Mouse (Mus musculus): Measurements from ENCODE around the gene Tacc2. TPM values are rescaled to one million over a fixed set of nuclear protein-coding genes. Genes with fewer than 3 reads are reported as not detected.

Tacc2 gene
- polyA plus RNA-seq, 1 experiment: 43.4 TPM

- Histone ChIP-seq H3K27ac (ENCODE audit: insufficient read depth, low read length) (no peak overlapping the region), H3K4me3 (ENCODE audit: insufficient read depth, low read length) (no peak overlapping the region), H3K4me1 (ENCODE audit: control insufficient read depth, insufficient read depth, low read length) (no peaks in the 10 kb centered on the region)
- TF ChIP-seq POLR2A (IDR thresholded peaks at IDR 0.05; ENCODE audit: low read depth, low read length) (no peak), CTCF (IDR thresholded peaks at IDR 0.05; ENCODE audit: borderline replicate concordance, insufficient read depth, low read length) (no peak)
Measured at GRCm38 (mm10) chr7:130604390-130604789, 27.2 kb downstream of the Tacc2 start.

GRCm38 (mm10) chr7:130605111-130605510 is 27.9 kb downstream of the Tacc2 start:
- no peak overlapping the region for H3K4me3 ChIP-seq (ENCODE audit: insufficient read depth, low read length)
- no peak overlapping the region for H3K27ac ChIP-seq (ENCODE audit: insufficient read depth, low read length)
- no peaks in the 10 kb centered on the region for H3K4me1 ChIP-seq (ENCODE audit: control insufficient read depth, insufficient read depth, low read length)
- TF ChIP-seq CTCF (IDR thresholded peaks at IDR 0.05; ENCODE audit: borderline replicate concordance, insufficient read depth, low read length) (peak; percentile 50; the same call in 1 of the 2 replicates), POLR2A (IDR thresholded peaks at IDR 0.05; ENCODE audit: low read depth, low read length) (no peak)

GRCm38 (mm10) chr7:130606958-130607357 is 29.7 kb downstream of the Tacc2 start:
- Histone ChIP-seq H3K4me3 (ENCODE audit: insufficient read depth, low read length) (no peak overlapping the region), H3K4me1 (ENCODE audit: control insufficient read depth, insufficient read depth, low read length) (no peaks in the 10 kb centered on the region), H3K27ac (ENCODE audit: insufficient read depth, low read length) (no peak overlapping the region)
- TF ChIP-seq POLR2A (IDR thresholded peaks at IDR 0.05; ENCODE audit: low read depth, low read length): no peak
- TF ChIP-seq CTCF (IDR thresholded peaks at IDR 0.05; ENCODE audit: borderline replicate concordance, insufficient read depth, low read length): no peak

- TF ChIP-seq CTCF (IDR thresholded peaks at IDR 0.05; ENCODE audit: borderline replicate concordance, insufficient read depth, low read length) (no peak), POLR2A (IDR thresholded peaks at IDR 0.05; ENCODE audit: low read depth, low read length) (no peak)
Measured at GRCm38 (mm10) chr7:130613973-130614372, 36.7 kb downstream of the Tacc2 start.

GRCm38 (mm10) chr7:130617591-130617990 is 40.4 kb downstream of the Tacc2 start:
- Histone ChIP-seq H3K27ac (ENCODE audit: insufficient read depth, low read length) (no peak overlapping the region), H3K4me1 (ENCODE audit: control insufficient read depth, insufficient read depth, low read length) (no peaks in the 10 kb centered on the region), H3K4me3 (ENCODE audit: insufficient read depth, low read length) (no peak overlapping the region)
- TF ChIP-seq CTCF (IDR thresholded peaks at IDR 0.05; ENCODE audit: borderline replicate concordance, insufficient read depth, low read length) (no peak), POLR2A (IDR thresholded peaks at IDR 0.05; ENCODE audit: low read depth, low read length) (no peak)

More at GRCm38 (mm10) chr7:130613973-130614372, 36.7 kb downstream of the Tacc2 start:
- Histone ChIP-seq H3K4me3 (ENCODE audit: insufficient read depth, low read length) (no peak overlapping the region), H3K4me1 (ENCODE audit: control insufficient read depth, insufficient read depth, low read length) (no peaks in the 10 kb centered on the region), H3K27ac (ENCODE audit: insufficient read depth, low read length) (no peak overlapping the region)

GRCm38 (mm10) chr7:130621068-130621467 is 43.8 kb downstream of the Tacc2 start:
- no peak overlapping the region for H3K4me3 ChIP-seq (ENCODE audit: insufficient read depth, low read length)
- TF ChIP-seq POLR2A (IDR thresholded peaks at IDR 0.05; ENCODE audit: low read depth, low read length) (no peak), CTCF (IDR thresholded peaks at IDR 0.05; ENCODE audit: borderline replicate concordance, insufficient read depth, low read length) (no peak)
- H3K4me1 ChIP-seq (ENCODE audit: control insufficient read depth, insufficient read depth, low read length): no peaks in the 10 kb centered on the region
- H3K27ac ChIP-seq (ENCODE audit: insufficient read depth, low read length): no peak overlapping the region

GRCm38 (mm10) chr7:130621953-130622352 is 44.7 kb downstream of the Tacc2 start:
- Histone ChIP-seq H3K27ac (ENCODE audit: insufficient read depth, low read length) (no peak overlapping the region), H3K4me3 (ENCODE audit: insufficient read depth, low read length) (no peak overlapping the region), H3K4me1 (ENCODE audit: control insufficient read depth, insufficient read depth, low read length) (no peaks in the 10 kb centered on the region)
- TF ChIP-seq POLR2A (IDR thresholded peaks at IDR 0.05; ENCODE audit: low read depth, low read length) (no peak), CTCF (IDR thresholded peaks at IDR 0.05; ENCODE audit: borderline replicate concordance, insufficient read depth, low read length) (no peak)

GRCm38 (mm10) chr7:130622359-130622758 is 45.1 kb downstream of the Tacc2 start:
- Histone ChIP-seq H3K27ac (ENCODE audit: insufficient read depth, low read length) (no peak overlapping the region), H3K4me1 (ENCODE audit: control insufficient read depth, insufficient read depth, low read length) (no peaks in the 10 kb centered on the region)
- TF ChIP-seq CTCF (IDR thresholded peaks at IDR 0.05; ENCODE audit: borderline replicate concordance, insufficient read depth, low read length) (no peak), POLR2A (IDR thresholded peaks at IDR 0.05; ENCODE audit: low read depth, low read length) (no peak)

GRCm38 (mm10) chr7:130624299-130624698 is 47.1 kb downstream of the Tacc2 start:
- TF ChIP-seq POLR2A (IDR thresholded peaks at IDR 0.05; ENCODE audit: low read depth, low read length): no peak
- TF ChIP-seq CTCF (IDR thresholded peaks at IDR 0.05; ENCODE audit: borderline replicate concordance, insufficient read depth, low read length): no peak
- H3K27ac ChIP-seq (ENCODE audit: insufficient read depth, low read length): no peak overlapping the region
- no peak overlapping the region for H3K4me3 ChIP-seq (ENCODE audit: insufficient read depth, low read length)
- peaks cover 7% of the 10 kb centered on the region for H3K4me1 ChIP-seq (ENCODE audit: control insufficient read depth, insufficient read depth, low read length)

More at GRCm38 (mm10) chr7:130622359-130622758, 45.1 kb downstream of the Tacc2 start:
- no peak overlapping the region for H3K4me3 ChIP-seq (ENCODE audit: insufficient read depth, low read length)

- H3K4me1 ChIP-seq (ENCODE audit: control insufficient read depth, insufficient read depth, low read length): peaks cover 7% of the 10 kb centered on the region
- H3K27ac ChIP-seq (ENCODE audit: insufficient read depth, low read length): no peak overlapping the region
- H3K4me3 ChIP-seq (ENCODE audit: insufficient read depth, low read length): no peak overlapping the region
- TF ChIP-seq POLR2A (IDR thresholded peaks at IDR 0.05; ENCODE audit: low read depth, low read length): no peak
Measured at GRCm38 (mm10) chr7:130625361-130625760, 48.1 kb downstream of the Tacc2 start.

- H3K4me3 ChIP-seq (ENCODE audit: insufficient read depth, low read length): no peak overlapping the region
- H3K4me1 ChIP-seq (ENCODE audit: control insufficient read depth, insufficient read depth, low read length): peaks cover 7% of the 10 kb centered on the region
- H3K27ac ChIP-seq (ENCODE audit: insufficient read depth, low read length): peak overlapping the region; percentile 50
- TF ChIP-seq POLR2A (IDR thresholded peaks at IDR 0.05; ENCODE audit: low read depth, low read length) (no peak), CTCF (IDR thresholded peaks at IDR 0.05; ENCODE audit: borderline replicate concordance, insufficient read depth, low read length) (no peak)
Measured at GRCm38 (mm10) chr7:130628601-130629000, 51.4 kb downstream of the Tacc2 start.

Measured in embryonic fibroblast, embryonic 13.5 days (primary cell).